Mouse (Mus musculus) B cell, adult (primary cell): ENCODE results near the gene Grwd1. TPM values are rescaled to one million over a fixed set of nuclear protein-coding genes. Genes with fewer than 3 reads are reported as not detected.

Experiments
- total RNA-seq: library from RNA; stranded (reverse); gene quantifications from 4 replicates; pipeline ENCODE4 v1.2.4, GENCODE M21; 2023; ENCODE audit not compliant: inconsistent age

The Grwd1 gene
- total RNA-seq, result 26.1 to 38.5 TPM (median 31.5 TPM) in 4 replicates

DNA sequence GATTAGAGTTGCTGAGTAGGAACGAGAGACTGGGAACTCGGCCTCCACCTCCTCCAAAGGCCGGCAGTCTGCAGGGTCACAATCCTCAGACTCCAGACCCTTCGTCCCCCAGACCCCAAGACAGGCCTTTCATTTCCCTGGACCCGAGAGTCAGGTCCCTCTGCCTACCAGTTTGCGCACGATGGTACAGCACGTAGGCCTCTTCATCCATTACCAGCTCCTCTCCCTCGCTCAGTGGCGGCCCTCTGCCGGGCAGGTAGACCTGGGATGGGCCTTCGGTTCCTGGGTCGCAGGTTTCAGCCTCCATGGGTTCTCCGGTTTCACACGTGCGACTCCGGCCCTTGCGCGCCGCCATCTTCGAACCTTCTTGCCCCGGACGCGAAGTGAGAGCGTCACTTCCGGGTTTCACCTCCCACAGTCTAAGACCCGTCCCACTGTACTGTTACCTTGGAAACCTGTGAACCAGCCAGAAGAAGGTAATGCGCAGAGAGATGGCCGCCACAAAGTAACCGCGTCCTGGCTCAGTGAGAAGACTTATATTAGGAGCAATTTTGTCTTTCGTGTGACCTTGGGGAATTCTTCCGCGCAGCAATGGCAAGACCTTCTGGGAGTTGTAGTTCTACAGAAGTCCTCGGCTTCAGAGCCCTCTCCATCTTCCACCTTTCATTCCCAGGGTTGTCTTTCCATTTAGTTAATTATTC, at the start of gene Grwd1:
Grwd1 (minus strand) TSS at position 518 of the 701 bp plus-strand sequence.

DNA sequence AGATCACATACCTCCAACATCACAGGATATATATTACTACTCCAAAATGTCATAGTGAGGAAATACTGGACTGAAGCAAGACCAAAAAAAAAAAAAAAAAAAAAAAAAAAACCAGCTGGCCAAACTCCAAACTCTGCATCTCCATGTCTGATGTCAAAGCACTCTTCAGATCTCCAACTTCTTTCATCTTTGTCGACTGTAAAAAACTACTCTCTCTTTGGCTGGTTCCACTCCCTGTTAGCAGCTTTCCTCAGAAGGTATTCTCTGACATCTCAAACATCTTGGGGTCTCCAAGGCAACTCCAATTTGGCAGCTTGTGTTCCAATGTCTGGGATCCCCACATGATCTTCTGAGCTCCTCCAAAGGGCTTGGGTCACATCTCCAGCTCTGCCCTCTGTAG, 47.5 kb upstream of the Grwd1 start, which contains the start of gene Grin2d:
Grin2d (minus strand) TSS at position 101 of the 400 bp plus-strand sequence.

GRCm38 (mm10) chr7:45872624-45873023, 41.9 kb upstream of the Grwd1 start, which contains the start of gene Kdelr1:
TSS of gene Kdelr1 (plus strand) at chr7:45872772.

DNA sequence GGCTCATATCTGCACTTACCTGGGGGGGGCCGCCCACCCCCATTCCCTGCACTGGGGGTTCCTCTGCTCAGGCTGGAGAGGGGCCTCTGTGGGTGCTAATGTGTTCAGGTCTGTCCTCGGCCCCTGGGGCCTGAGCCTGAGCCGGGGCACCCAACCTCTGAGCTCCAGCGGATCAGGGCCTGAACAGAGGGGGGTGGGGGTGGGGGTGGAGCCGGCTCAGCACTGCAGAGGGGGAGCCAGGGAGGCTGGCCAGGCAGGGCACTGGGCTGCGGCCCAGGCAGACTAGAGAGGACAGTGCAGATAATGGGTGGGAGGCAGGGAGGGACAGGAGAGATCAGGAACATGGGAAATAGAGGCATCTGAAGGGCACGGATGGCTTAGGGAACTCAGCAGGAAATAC, 6.1 kb downstream of the Grwd1 start, which contains the start of gene Kcnj14:
Kcnj14 (minus strand) TSS at position 185 of the 400 bp plus-strand sequence.

GRCm38 (mm10) chr7:45813787-45814779, 16.7 kb downstream of the Grwd1 start, which contains the start of gene Cyth2:
TSS of gene Cyth2 (minus strand) at chr7:45814581.

GRCm38 (mm10) chr7:45784524-45785372, 46.0 kb downstream of the Grwd1 start, which contains the start of gene Sult2b1:
TSS of gene Sult2b1 (minus strand) at chr7:45784669.

GRCm38 (mm10) chr7:45783511-45784091, 47.1 kb downstream of the Grwd1 start, which contains the start of gene Lmtk3:
TSS of gene Lmtk3 (plus strand) at chr7:45783738.

Other genes starting within 250 kb of the Grwd1 start
- not detected in 4 replicates for gene Fgf21, start 215.5 kb downstream of the Grwd1 start, total RNA-seq
- gene Fut1, start 213.7 kb downstream of the Grwd1 start, total RNA-seq, result not detected in 4 replicates
- not detected in 4 replicates for gene Izumo1, start 209.1 kb downstream of the Grwd1 start, total RNA-seq
- gene Rasip1, start 203.5 kb downstream of the Grwd1 start, total RNA-seq, result 0.27 to 0.35 TPM in 2 of 4 replicates, not detected in the others
- gene Mamstr, start 191.0 kb downstream of the Grwd1 start, total RNA-seq, result not detected in 4 replicates
- not detected in 4 replicates for gene Fut2, start 164.6 kb downstream of the Grwd1 start, total RNA-seq
- gene Ntn5, start 146.9 kb downstream of the Grwd1 start, total RNA-seq, result 0.42 TPM in 1 of 4 replicates, not detected in the others
- gene Sec1, start 136.5 kb downstream of the Grwd1 start, total RNA-seq, result 0.27 TPM in 1 of 4 replicates, not detected in the others
- not detected in 4 replicates for gene Car11, start 131.1 kb downstream of the Grwd1 start, total RNA-seq
- gene Dbp, start 125.9 kb downstream of the Grwd1 start, total RNA-seq, result 17.8 to 20.5 TPM (median 19.0 TPM) in 4 replicates
- 2,003 to 2,338 TPM (median 2,227 TPM) in 4 replicates for gene Rpl18, start 115.5 kb downstream of the Grwd1 start, total RNA-seq
- 30.8 to 37.6 TPM (median 33.8 TPM) in 4 replicates for gene Sphk2, start 112.9 kb downstream of the Grwd1 start, total RNA-seq
- gene Fam83e, start 109.7 kb downstream of the Grwd1 start, total RNA-seq, result 0.77 to 1.7 TPM (median 1.3 TPM) in 4 replicates
- gene Spaca4, start 105.1 kb downstream of the Grwd1 start, total RNA-seq, result not detected in 4 replicates
- gene Lmtk3, start 47.2 kb downstream of the Grwd1 start, total RNA-seq, result 0.19 to 0.27 TPM (median 0.21 TPM) in 3 of 4 replicates, not detected in the other
- 1.3 to 1.9 TPM in 2 of 4 replicates, not detected in the others for gene Sult2b1, start 46.3 kb downstream of the Grwd1 start, total RNA-seq
- gene Cyth2, start 16.4 kb downstream of the Grwd1 start, total RNA-seq, result 136 to 151 TPM (median 143 TPM) in 4 replicates
- gene Kcnj14, start 6.2 kb downstream of the Grwd1 start, total RNA-seq, result 1.8 to 5.1 TPM (median 3.7 TPM) in 4 replicates
- gene Kdelr1, start 41.8 kb upstream of the Grwd1 start, total RNA-seq, result 58.3 to 59.3 TPM (median 58.7 TPM) in 4 replicates
- gene Grin2d, start 47.4 kb upstream of the Grwd1 start, total RNA-seq, result 0.29 to 0.55 TPM (median 0.35 TPM) in 4 replicates
- not detected in 4 replicates for gene Syngr4, start 65.8 kb upstream of the Grwd1 start, total RNA-seq
- 5.5 to 10.0 TPM (median 7.1 TPM) in 4 replicates for gene Tmem143, start 66.0 kb upstream of the Grwd1 start, total RNA-seq
- gene Emp3, start 90.5 kb upstream of the Grwd1 start, total RNA-seq, result 184 to 230 TPM (median 195 TPM) in 4 replicates
- 5.8 to 10.9 TPM (median 8.7 TPM) in 4 replicates for gene Ccdc114, start 93.1 kb upstream of the Grwd1 start, total RNA-seq
- not detected in 4 replicates for gene Abcc6, start 199.4 kb upstream of the Grwd1 start, total RNA-seq
- gene Nomo1, start 202.8 kb upstream of the Grwd1 start, total RNA-seq, result 39.4 to 45.3 TPM (median 42.4 TPM) in 4 replicates